Mouse (Mus musculus): ENCODE data around the gene Ddx49. TPM values are rescaled to one million over a fixed set of nuclear protein-coding genes. Genes with fewer than 3 reads are reported as not detected.
A peak's percentile ranks its signal among the peaks of the same experiment; 100 is the strongest.

Gene Ddx49
- total RNA-seq, 2 experiments from 2014 or later: 9.2 to 12.5 TPM

DNA sequence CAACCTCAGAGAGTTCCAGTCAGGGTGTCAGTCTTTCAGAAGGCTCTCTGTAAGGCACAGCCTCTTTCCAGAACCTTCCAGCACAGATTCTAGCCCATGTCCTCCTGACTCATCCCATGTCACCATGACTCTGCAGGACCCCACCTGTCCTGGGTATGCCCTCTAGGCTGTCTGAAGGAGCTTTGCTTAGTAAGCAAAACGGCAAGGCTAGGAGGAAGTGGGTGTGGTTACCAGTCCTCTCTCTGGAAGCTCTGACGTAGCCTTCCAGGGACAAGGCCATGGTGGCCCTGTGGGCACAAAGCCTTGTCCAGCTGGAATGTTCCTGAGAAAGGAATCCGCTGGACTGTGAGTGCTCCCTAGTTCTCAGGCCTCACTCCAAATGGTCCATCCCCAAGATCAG is 29.3 kb downstream of the Ddx49 start:
- peak; percentile 53 for ATAC-seq (replicated peaks; ENCODE audit: low FRiP score, poor library complexity, severe bottlenecking)

DNA sequence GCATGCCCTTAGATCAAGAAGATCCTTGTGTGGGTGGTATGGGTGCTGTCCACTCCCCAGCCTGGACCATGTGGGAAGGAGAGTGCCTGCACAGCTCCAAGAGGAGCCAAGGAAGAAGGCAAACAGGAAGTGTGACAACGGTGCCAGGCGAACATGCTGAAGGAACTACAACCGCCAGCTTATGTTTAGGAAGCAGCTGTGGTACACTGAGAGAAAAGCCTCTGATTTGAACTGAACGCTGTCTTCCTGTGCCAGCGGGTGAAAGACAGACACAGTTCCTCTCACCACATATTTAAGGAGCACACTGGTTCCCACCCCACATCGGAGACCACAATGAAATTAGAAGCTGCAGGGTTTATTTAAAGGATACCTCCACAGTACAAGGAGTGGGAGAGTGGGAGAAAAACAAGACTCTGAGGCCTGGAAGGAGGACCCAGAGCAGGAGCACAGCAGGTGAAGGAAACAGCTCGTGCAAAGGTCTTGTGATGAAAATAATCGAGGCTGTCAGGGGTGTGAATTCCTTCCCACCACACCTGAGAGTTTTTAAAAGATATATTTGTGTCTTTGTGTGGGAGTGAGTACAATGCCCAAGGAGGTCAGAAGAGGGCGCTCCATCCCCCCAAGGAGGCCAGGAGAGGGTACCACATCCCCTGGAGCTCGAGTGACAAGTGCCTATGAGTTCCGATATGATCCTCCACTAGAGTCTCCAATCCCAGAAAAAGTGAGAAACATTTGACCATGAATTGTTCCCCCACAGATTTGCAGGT is 33.3 kb downstream of the Ddx49 start:
- ATAC-seq (replicated peaks; ENCODE audit: low FRiP score, poor library complexity, severe bottlenecking): no peak

DNA sequence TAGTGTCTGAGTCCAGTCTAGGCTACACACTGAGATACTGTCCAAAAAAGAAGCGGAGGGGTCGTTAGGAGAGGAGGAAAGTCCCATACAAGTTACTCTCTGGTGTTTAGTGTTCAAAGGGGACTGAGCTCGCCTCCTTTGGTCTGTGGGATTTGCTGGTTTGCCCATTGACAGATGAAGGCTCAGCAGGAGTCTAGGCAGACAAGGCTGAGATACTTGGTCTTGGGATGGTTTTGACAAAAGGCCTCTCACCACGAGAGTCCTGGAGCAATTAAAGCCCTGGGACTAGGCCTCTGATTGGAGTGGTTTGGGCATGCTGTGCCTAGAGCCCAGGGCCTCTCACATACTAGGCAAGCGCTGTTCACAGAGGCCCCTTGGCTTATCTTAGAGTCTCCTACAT is 34.0 kb downstream of the Ddx49 start:
- ATAC-seq (replicated peaks; ENCODE audit: low FRiP score, poor library complexity, severe bottlenecking): no peak

DNA sequence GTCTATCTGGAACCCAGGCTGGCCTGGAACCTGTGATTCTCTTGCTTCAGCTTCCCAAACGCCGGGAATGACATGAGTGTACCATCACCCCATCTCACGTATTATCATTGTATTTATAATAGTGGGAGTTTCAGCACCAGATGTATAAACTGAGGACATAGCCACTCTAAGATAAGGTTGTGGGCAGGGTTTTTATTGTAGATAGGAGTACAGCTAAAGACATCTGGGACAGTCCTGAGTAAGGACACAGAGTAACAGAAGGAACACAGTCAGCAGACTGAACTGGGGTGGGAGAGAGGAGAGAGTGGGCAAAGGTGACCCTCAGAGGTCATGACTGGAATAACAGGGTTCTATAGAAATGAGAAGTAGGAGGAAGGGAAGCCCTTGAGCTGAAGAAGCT is 34.6 kb downstream of the Ddx49 start:
- ATAC-seq (replicated peaks; ENCODE audit: low FRiP score, poor library complexity, severe bottlenecking): no peak

DNA sequence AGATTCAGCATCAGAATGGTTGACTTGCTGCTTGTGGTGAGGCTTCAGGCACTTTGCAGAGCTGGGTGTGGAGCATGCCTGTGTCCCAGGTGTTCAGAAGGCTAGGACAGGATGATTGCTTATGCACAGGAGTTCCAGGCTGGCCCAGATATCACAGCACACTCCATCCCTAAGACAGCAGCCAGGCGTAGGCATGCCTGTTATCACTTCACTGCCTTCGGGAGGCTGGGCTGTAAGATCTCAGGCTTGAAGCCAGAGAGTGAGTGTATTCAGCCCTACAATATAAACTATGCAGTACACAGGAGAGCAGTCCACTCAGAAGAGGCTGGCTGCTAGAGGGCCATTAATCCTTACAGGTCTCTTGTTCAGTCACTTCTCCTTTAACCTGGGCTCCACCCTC is 43.2 kb downstream of the Ddx49 start:
- ATAC-seq (replicated peaks; ENCODE audit: low FRiP score, poor library complexity, severe bottlenecking): peak; percentile 76

DNA sequence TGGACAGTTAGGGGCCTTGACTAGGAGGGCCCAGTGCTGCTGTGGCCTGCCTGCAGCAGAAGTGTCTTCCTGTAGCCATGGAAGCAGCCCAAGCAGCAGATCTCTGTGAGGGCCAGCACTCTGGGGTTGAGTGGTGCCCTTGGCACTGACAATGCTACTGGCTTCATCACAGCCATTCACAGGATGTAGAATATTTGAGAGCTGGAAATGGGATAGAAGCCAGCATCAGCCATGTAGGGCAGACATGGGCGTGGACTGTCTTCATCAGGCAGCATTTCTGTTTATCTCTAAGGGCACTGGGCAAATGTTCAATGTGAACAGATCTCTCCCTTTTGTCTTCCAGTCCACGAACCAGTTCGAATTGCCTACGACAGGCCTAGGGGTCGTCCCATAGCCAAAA is 43.7 kb downstream of the Ddx49 start:
- peak; percentile 77 for ATAC-seq (replicated peaks; ENCODE audit: low FRiP score, poor library complexity, severe bottlenecking)

DNA sequence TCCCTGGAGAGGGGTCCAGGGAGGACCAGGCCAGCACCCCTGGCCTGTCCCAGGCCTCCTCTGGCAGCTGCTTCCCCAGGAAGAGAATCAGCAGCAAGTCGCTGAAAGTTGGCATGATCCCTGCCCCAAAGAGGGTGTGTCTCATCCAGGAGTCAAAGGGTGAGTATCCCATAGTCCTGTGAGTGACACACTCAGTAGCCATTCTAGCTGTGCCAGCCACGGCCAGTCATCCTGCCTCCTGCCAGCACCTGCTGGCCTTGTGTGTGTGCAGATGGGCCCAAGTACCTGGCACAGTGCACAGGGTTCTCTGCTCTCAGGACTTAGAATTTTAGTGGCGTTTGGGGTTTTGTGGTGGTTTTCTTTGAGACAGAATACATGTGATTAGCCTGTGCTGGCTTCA is 44.8 kb downstream of the Ddx49 start:
- no peak for ATAC-seq (replicated peaks; ENCODE audit: low FRiP score, poor library complexity, severe bottlenecking)

DNA sequence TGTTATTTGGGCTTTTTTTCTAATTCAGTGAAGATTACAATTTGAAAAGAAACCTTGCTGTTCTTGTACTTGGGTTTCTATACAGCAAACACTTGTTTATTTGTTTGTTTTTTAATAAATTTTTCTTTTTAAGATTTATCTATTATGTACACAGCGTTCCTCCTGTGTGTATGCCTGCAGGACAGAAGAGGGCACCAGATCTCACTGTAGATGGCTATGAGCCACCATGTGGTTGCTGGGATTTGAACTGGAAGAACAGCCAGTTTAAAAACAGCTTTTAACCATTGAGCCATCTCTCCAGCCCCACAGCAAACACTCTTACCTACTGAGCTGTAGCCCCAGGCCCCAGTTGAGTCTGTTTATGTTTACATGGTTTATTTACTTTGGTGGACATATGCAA is 47.7 kb downstream of the Ddx49 start:
- no peak for ATAC-seq (replicated peaks; ENCODE audit: low FRiP score, poor library complexity, severe bottlenecking)

DNA sequence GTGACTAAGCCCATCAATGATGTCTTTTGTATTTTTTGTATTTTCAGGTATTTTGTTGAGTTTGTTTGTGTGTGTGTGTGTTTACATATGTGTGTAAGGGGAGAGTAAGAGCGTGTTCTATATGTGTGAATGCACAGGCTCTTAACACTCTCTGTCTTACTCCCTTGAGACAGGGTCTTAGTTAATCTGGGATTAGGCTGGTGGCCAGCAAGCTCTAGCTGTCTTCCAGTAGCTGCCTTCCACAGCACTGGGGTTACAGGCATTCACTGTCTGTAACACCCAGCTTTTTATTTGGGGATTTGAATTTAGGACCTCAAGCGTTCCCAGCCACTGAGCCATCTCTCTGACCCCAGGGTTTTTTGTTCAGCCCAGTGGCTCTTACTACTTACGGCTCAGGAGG is 54.4 kb downstream of the Ddx49 start:
- no peak for ATAC-seq (replicated peaks; ENCODE audit: low FRiP score, poor library complexity, severe bottlenecking)

DNA sequence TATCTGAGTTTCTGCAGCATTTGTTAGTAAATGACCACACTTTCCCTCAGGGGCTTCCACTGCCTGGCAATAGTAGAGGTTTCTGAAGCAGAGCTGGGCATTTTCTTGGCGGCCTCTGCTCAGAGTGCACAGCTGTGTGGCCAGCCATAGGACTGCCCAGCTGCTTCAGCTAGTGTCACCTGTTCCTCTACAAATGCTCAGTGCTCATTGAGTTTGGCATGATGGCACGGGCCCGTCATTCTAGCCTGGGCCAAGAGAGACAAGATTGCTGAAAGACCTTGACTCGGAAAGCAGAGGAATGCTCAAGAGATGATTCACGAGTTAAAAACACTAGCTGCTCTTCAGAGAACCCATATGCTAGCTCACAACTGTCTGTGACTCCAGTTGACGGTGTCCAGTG is 55.7 kb downstream of the Ddx49 start:
- ATAC-seq (replicated peaks; ENCODE audit: low FRiP score, poor library complexity, severe bottlenecking): no peak

Other genes with a start within 250 kb of the Ddx49 start
- 1.3 TPM in 1 of 2 replicates, not detected in the other for gene Tm6sf2, start 229.6 kb downstream of the Ddx49 start, total RNA-seq (2015; ENCODE audit: low replicate concordance)
- gene Tm6sf2, start 229.6 kb downstream of the Ddx49 start, total RNA-seq (2017; ENCODE audit: low replicate concordance): not detected in 2 replicates
- not detected in 2 replicates for gene Hapln4, start 219.0 kb downstream of the Ddx49 start, total RNA-seq (2015; ENCODE audit: low replicate concordance)
- gene Hapln4, start 219.0 kb downstream of the Ddx49 start, total RNA-seq (2017; ENCODE audit: low replicate concordance): not detected in 2 replicates
- not detected in 2 replicates for gene Ncan, start 181.6 kb downstream of the Ddx49 start, total RNA-seq (2015; ENCODE audit: low replicate concordance)
- gene Ncan, start 181.6 kb downstream of the Ddx49 start, total RNA-seq (2017; ENCODE audit: low replicate concordance): not detected in 2 replicates
- gene Nr2c2ap, start 171.2 kb downstream of the Ddx49 start, total RNA-seq (2015; ENCODE audit: low replicate concordance): 8.3 TPM in 1 of 2 replicates, not detected in the other
- gene Nr2c2ap, start 171.2 kb downstream of the Ddx49 start, total RNA-seq (2017; ENCODE audit: low replicate concordance): 2.3 TPM in 1 of 2 replicates, not detected in the other
- 5.8 and 16.3 TPM in 2 replicates for gene Rfxank, start 163.3 kb downstream of the Ddx49 start, total RNA-seq (2015; ENCODE audit: low replicate concordance)
- 2.3 and 4.9 TPM in 2 replicates for gene Rfxank, start 163.3 kb downstream of the Ddx49 start, total RNA-seq (2017; ENCODE audit: low replicate concordance)
- gene Borcs8, start 163.0 kb downstream of the Ddx49 start, total RNA-seq (2015; ENCODE audit: low replicate concordance): 18.7 and 20.5 TPM in 2 replicates
- 17.3 and 24.7 TPM in 2 replicates for gene Borcs8, start 163.0 kb downstream of the Ddx49 start, total RNA-seq (2017; ENCODE audit: low replicate concordance)
- gene Mef2b, start 162.8 kb downstream of the Ddx49 start, total RNA-seq (2015; ENCODE audit: low replicate concordance): not detected in 2 replicates
- not detected in 2 replicates for gene Mef2b, start 162.8 kb downstream of the Ddx49 start, total RNA-seq (2017; ENCODE audit: low replicate concordance)
- 2.9 and 14.1 TPM in 2 replicates for gene Tmem161a, start 130.1 kb downstream of the Ddx49 start, total RNA-seq (2015; ENCODE audit: low replicate concordance)
- 4.9 and 6.5 TPM in 2 replicates for gene Tmem161a, start 130.1 kb downstream of the Ddx49 start, total RNA-seq (2017; ENCODE audit: low replicate concordance)
- 30.6 and 35.3 TPM in 2 replicates for gene Slc25a42, start 90.2 kb downstream of the Ddx49 start, total RNA-seq (2015; ENCODE audit: low replicate concordance)
- 16.2 and 24.4 TPM in 2 replicates for gene Slc25a42, start 90.2 kb downstream of the Ddx49 start, total RNA-seq (2017; ENCODE audit: low replicate concordance)
- gene Sugp2, start 68.3 kb downstream of the Ddx49 start, total RNA-seq (2015; ENCODE audit: low replicate concordance): 36.8 and 49.0 TPM in 2 replicates
- gene Sugp2, start 68.3 kb downstream of the Ddx49 start, total RNA-seq (2017; ENCODE audit: low replicate concordance): 51.5 and 60.7 TPM in 2 replicates
- 15.1 and 26.4 TPM in 2 replicates for gene Armc6, start 68.0 kb downstream of the Ddx49 start, total RNA-seq (2015; ENCODE audit: low replicate concordance)
- gene Armc6, start 68.0 kb downstream of the Ddx49 start, total RNA-seq (2017; ENCODE audit: low replicate concordance): 5.1 TPM in 1 of 2 replicates, not detected in the other
- gene Homer3, start 19.7 kb downstream of the Ddx49 start, total RNA-seq (2015; ENCODE audit: low replicate concordance): 1.3 TPM in 1 of 2 replicates, not detected in the other
- gene Homer3, start 19.7 kb downstream of the Ddx49 start, total RNA-seq (2017; ENCODE audit: low replicate concordance): not detected in 2 replicates
- gene Cope, start within 50 bp of the Ddx49 start, total RNA-seq (2015; ENCODE audit: low replicate concordance): 78.6 and 122 TPM in 2 replicates
- 16.7 and 51.7 TPM in 2 replicates for gene Cope, start within 50 bp of the Ddx49 start, total RNA-seq (2017; ENCODE audit: low replicate concordance)
- not detected in 2 replicates for gene Cers1, start 13.3 kb upstream of the Ddx49 start, total RNA-seq (2015; ENCODE audit: low replicate concordance)
- gene Cers1, start 13.3 kb upstream of the Ddx49 start, total RNA-seq (2017; ENCODE audit: low replicate concordance): not detected in 2 replicates
- not detected in 2 replicates for gene Gdf1, start 27.3 kb upstream of the Ddx49 start, total RNA-seq (2015; ENCODE audit: low replicate concordance)
- not detected in 2 replicates for gene Gdf1, start 27.3 kb upstream of the Ddx49 start, total RNA-seq (2017; ENCODE audit: low replicate concordance)
- 18.4 and 20.2 TPM in 2 replicates for gene Upf1, start 50.8 kb upstream of the Ddx49 start, total RNA-seq (2015; ENCODE audit: low replicate concordance)
- 32.5 and 43.9 TPM in 2 replicates for gene Upf1, start 50.8 kb upstream of the Ddx49 start, total RNA-seq (2017; ENCODE audit: low replicate concordance)
- gene Comp, start 71.1 kb upstream of the Ddx49 start, total RNA-seq (2015; ENCODE audit: low replicate concordance): not detected in 2 replicates
- 0.39 TPM in 1 of 2 replicates, not detected in the other for gene Comp, start 71.1 kb upstream of the Ddx49 start, total RNA-seq (2017; ENCODE audit: low replicate concordance)
- 3.8 and 8.6 TPM in 2 replicates for gene Crtc1, start 137.1 kb upstream of the Ddx49 start, total RNA-seq (2015; ENCODE audit: low replicate concordance)
- 0.64 and 2.3 TPM in 2 replicates for gene Crtc1, start 137.1 kb upstream of the Ddx49 start, total RNA-seq (2017; ENCODE audit: low replicate concordance)
- 5.0 and 10.1 TPM in 2 replicates for gene Klhl26, start 174.5 kb upstream of the Ddx49 start, total RNA-seq (2015; ENCODE audit: low replicate concordance)
- gene Klhl26, start 174.5 kb upstream of the Ddx49 start, total RNA-seq (2017; ENCODE audit: low replicate concordance): 4.0 and 5.1 TPM in 2 replicates
- 3.2 TPM in 1 of 2 replicates, not detected in the other for gene Tmem59l, start 184.9 kb upstream of the Ddx49 start, total RNA-seq (2015; ENCODE audit: low replicate concordance)
- gene Tmem59l, start 184.9 kb upstream of the Ddx49 start, total RNA-seq (2017; ENCODE audit: low replicate concordance): not detected in 2 replicates
- not detected in 2 replicates for gene Crlf1, start 190.7 kb upstream of the Ddx49 start, total RNA-seq (2015; ENCODE audit: low replicate concordance)
- gene Crlf1, start 190.7 kb upstream of the Ddx49 start, total RNA-seq (2017; ENCODE audit: low replicate concordance): 1.4 TPM in 1 of 2 replicates, not detected in the other
- gene Rex1bd, start 204.3 kb upstream of the Ddx49 start, total RNA-seq (2015; ENCODE audit: low replicate concordance): 22.3 TPM in 1 of 2 replicates, not detected in the other
- gene Rex1bd, start 204.3 kb upstream of the Ddx49 start, total RNA-seq (2017; ENCODE audit: low replicate concordance): 17.8 and 19.6 TPM in 2 replicates
- gene Uba52, start 208.3 kb upstream of the Ddx49 start, total RNA-seq (2015; ENCODE audit: low replicate concordance): 1,194 and 1,251 TPM in 2 replicates
- gene Uba52, start 208.3 kb upstream of the Ddx49 start, total RNA-seq (2017; ENCODE audit: low replicate concordance): 418 and 1,480 TPM in 2 replicates
- gene Fkbp8, start 225.2 kb upstream of the Ddx49 start, total RNA-seq (2015; ENCODE audit: low replicate concordance): 28.9 and 45.8 TPM in 2 replicates
- gene Fkbp8, start 225.2 kb upstream of the Ddx49 start, total RNA-seq (2017; ENCODE audit: low replicate concordance): 74.7 and 94.6 TPM in 2 replicates
- gene Kxd1, start 225.5 kb upstream of the Ddx49 start, total RNA-seq (2015; ENCODE audit: low replicate concordance): 27.8 and 34.4 TPM in 2 replicates
- 11.8 and 14.4 TPM in 2 replicates for gene Kxd1, start 225.5 kb upstream of the Ddx49 start, total RNA-seq (2017; ENCODE audit: low replicate concordance)
- 10.5 and 22.3 TPM in 2 replicates for gene Ell, start 237.0 kb upstream of the Ddx49 start, total RNA-seq (2015; ENCODE audit: low replicate concordance)
- gene Ell, start 237.0 kb upstream of the Ddx49 start, total RNA-seq (2017; ENCODE audit: low replicate concordance): 2.8 and 15.5 TPM in 2 replicates

All from erythroid progenitor cell, adult 5-6 weeks (primary cell).